Mouse (Mus musculus) cerebellum, postnatal 4 days (tissue): Measurements from ENCODE around the gene Nhlrc3.
A peak's percentile ranks its signal among the peaks of the same experiment; 100 is the strongest.

Experiments
- DNase-seq, 2 experiments: peaks; one replicate each; pipeline ENCODE4 v3.0.0; 2022; ENCODE audit warnings: low spot score in 2 of 2, mixed read lengths in 1 of 2

The Nhlrc3 gene

DNA sequence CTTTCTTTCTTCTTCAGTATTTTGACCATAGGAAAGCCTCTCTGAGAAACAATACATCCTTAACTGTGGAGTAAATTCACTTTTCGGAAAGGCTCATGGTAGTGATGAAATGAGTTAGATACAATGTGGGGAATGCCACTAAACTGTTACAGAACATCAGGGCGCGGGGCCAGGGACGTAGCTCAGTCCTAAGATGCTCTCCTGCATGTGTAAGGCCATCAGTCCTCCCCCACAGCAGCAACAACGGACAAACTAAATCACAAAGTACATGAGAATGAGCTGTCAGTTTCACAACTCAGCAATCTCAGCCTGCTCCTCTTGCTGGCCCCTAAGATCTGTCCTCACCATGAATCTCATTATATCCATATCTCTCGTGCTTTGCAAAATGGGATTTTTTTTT is 8.6 kb downstream of the Nhlrc3 start:
- no peak for DNase-seq

DNA sequence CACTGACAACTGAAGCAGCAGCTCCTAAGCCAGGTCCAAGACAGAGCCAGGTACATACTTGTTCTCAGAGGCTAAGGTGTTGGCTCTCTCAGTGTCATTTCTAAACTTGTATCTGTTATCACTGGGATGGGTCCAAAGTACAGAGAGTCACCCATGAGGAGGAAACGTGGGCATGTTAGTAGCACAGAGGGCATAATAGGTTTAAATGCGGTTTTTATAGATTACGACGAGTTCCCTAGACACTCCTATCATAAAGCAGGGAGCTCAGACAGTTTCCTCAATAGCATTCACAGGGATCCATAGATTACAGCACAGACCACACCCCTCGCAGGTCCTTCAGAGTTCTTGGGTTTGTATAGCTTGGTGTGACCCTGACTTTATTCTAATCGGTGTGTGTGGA is 9.1 kb downstream of the Nhlrc3 start:
- no peak for DNase-seq

DNA sequence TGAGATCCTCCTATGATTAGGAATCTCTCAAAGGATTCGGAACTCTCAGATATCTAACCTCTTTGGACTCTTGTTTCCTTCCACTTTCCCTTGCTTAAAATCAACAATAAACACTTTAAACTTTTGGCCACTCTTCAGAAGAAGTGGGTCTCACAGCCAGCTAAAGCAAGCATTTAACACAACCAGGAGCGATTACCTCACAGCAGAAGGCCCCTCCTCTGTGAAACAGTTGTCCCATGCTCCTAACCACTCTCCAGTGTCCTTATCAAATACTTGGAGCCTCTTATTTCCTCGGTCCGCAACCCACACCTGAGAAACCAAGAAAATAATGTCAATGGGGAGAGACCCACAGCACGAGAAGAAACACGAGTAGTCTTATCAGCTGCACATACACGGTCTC is 9.8 kb downstream of the Nhlrc3 start:
- no peak for DNase-seq

DNA sequence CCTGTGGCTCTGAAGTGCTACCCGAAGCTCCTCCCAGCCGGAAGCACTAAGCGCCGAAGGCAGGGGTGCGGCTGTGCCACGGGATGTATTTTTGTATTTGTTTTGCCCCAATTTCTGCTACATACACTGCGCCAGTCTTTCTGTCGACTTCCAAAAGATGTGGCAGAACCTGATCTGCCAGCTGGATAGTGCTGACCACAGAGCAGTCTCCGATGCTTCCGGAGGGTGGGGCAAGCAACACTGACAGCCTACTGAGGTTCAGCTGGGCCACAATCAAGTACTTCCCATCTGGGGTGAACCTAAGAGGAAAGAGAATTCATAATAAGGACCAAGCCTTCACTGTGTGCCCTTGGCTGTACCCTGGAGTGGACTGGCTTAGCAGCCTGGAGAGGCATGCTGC is 10.8 kb downstream of the Nhlrc3 start:
- no peak for DNase-seq

DNA sequence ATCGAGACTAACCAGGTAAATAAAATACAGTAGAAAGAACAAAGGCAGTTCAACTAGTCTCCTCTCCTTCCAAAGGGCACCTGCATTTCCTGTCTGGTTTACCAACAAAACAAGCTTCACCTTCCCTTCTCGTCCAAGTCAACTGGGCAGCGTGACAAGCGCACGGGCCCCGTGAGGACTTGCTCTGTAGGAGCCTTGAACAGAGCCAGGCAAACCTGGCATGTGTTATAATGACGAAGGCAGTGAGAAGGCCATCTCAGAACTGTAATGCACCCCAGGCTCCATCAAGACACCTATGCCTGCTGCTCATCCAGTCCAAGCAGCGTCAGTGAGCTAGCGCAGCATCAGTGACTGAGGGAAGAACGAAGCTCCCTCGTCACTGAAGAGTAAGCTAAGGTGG is 12.5 kb downstream of the Nhlrc3 start:
- DNase-seq, result no peak

DNA sequence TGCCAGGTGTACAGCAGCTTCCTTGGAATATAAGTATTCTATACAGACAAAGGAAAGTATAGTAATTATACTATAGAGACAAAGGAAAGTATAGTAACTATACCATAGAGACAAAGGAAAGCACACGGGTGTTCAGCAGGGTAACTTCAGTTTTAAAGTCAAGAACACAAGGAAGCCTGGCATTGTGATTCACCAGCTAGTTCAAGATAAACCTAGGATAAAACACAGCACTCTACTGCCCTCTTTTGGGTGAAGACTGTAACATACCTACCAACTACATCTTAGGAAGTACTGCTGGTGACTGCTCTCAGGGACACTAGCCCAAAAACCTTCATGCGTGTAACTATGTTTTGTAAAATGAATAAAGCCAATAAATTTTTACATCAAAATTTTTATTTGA is 14.9 kb downstream of the Nhlrc3 start:
- peak in 1 of 2 experiments; percentile 27 for DNase-seq

DNA sequence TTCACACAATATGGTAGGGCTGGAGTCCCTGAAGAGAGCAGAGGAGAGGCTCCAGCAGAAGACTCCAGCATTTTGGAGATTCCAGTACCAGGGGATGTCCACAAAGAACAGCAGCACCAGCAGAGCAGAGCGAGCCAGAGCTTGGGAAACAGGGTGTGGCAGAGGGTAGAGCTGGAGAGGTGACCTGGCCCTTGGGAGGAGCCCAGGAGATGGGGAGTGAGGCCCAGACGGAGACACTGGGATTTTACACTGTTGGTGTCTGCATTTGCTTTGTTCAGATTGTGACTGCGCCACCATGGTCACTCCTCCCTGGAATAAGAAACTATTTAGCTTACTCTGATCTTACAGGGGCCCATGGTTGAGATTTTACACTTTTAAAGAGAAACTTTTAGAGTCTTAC is 16.3 kb downstream of the Nhlrc3 start:
- DNase-seq, result no peak

DNA sequence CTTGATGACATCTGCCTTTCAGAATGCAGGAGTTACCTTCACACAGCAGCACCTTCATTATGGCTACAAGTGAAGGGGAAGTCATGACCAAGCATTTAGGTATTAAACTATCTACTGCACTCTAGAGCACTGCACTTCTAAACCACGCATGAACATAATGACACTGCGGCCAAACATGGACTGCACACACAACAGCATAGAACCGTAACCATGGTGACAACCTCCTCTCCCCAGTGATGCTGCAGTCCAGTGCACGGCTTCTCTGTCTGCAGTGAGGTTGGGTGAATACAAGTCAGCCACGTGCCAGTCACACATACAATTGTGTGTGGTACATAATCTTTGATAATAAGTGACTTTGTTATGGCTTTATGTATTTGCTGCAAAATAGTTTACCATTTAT is 17.6 kb downstream of the Nhlrc3 start:
- DNase-seq, result no peak

DNA sequence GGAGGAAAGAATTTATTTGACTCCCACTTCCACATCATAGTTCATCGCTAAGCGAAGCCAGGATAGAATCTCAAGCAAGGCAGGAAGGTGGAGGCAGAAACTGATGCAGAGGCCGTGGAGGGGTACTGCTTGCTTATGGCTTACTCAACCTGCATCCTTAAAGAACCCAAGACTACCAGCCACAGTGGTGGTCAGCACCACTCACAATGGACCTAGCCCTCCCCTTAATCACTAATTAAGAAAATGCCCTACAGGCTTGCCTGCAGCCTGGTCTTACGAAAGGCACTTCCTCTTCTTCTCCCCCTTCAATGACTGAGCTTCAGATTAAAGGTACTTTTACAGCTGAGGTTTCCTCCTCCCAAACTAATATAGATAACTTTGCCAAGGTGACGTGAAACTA is 26.6 kb downstream of the Nhlrc3 start:
- DNase-seq, result no peak

DNA sequence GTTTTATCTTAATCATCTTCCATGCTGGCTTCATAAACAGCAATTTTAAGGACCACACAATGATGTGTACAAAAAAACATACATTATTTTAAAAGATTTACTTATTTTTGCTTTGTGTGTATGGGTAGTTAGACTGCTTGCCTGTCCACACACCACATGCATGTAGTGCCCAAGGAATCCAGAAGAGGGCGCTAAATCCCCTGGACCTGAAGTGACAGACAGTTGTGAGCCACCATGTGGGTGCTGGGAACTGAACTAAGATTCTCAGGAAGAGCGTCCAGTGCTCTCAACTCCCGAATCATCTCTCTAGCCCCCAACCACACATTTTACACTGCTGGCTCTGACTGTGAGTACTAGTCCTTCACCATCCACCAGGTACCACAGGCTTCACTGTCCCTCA is 28.5 kb downstream of the Nhlrc3 start:
- DNase-seq, result no peak

DNA sequence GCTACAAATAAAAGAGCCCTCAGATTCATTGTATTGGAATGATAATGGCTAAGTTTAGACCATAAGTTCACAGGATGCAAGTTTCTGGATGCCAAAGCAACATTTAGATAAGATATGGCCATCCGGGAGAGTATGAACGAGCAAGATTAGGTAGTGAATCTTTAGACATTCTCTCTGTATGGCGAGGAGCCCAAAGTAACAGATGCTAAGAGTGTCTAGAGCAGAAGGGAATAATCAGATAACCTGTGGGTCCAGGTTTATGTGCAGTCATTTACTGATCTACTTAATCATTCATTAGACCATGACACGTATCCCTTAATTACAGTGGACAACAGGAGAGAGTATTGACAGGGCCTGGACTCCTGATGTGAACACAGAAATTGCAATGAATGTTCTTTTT is 39.6 kb downstream of the Nhlrc3 start:
- DNase-seq, result no peak

DNA sequence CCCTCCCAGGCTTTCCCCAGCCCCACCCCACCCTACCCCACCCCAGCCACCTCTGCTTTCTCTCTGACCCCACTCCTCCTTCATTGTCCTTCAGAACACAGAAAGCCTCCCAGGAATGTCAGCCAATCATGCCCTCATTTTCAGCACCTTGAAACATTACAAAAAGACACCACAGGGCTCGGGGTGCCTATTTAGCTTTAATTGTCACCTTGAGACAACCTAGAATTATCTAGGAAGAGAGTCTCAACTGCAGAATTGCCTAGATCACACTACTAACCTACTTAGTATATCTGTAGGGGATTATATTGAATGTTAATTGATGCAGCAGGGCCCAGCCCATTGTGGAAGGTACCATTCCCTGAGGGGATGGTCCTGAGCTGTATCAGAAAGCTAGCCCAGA is 40.4 kb downstream of the Nhlrc3 start:
- DNase-seq, result no peak

DNA sequence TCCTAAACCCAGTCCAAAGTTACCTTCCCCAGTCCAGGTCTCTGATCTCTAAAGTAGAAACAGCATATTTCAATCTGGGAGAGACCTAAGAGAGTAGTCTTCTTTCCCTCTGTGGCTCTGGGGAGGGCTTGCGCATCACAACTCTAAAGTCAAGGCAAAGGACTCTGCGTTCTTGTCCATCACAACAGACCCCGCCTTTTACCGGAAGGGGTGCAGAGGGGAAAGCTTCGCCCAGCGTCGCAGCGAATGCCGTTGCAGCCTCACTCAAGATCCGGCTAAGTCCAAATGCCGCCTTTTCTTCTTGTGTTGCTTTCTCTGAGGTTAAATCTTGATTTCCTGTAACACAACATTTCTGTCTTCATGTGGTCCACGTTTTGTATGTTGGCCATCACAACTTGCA is 41.5 kb downstream of the Nhlrc3 start:
- DNase-seq, result no peak

DNA sequence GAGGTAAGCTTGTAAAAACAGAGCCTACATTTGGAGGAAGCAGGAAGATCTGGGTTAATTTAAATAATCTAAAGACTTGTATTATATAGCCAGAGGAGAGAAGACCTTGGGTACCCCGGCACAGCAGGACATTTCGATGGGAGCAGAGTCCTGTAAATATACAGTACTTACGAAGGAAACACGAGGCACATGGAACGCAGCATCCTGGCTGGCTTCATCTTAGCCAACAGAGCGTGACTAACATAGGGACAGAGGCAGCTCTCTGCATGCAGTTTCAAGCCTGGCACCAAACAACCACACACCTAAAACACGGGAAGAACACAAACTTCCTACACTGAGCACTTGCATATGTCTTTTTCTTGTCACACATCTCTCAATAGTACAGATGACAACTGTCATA is 45.4 kb downstream of the Nhlrc3 start:
- DNase-seq, result no peak

DNA sequence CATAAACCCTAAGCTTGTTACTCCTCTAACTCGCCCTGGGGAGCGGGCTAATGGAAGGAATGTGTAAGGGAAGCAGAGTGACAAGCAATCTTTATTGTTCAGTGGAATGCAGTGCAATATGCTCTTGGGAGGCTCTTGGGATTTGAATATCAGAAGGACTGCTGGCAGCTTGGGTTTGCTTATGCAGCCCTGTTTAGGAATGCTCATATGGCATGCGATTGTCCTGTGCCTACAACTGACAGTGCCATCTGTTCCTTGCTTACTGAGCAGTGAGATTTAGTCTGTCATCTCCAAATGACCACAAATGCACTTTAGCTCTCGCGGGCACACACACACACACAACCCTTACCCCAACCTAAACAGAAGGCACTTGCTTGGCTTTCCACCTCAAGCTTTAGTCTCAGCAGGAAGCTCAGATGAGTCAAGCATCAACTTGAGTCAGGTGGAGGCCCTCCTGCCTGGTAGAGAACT is 47.1 kb downstream of the Nhlrc3 start:
- peak in 1 of 2 experiments; percentile 14 for DNase-seq

DNA sequence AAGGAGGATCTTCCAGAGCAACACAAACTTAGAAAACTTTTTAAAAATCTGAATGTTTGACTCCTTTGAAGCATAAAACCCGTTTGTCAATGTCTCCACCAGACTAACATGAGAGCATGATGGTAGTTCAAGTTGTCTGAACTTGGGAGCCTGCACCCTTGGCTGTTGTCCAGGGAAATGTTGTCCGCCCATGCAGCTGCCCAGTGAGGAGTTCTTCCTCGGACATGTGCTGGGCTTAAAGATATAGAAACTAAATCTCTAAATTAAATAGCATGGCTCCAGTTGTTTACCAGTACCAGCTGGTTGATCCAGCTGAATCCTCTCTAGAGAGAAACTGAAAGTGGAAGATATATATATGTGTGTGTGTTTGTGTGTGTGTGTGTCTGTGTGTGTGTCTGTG is 49.2 kb downstream of the Nhlrc3 start:
- DNase-seq, result no peak

DNA sequence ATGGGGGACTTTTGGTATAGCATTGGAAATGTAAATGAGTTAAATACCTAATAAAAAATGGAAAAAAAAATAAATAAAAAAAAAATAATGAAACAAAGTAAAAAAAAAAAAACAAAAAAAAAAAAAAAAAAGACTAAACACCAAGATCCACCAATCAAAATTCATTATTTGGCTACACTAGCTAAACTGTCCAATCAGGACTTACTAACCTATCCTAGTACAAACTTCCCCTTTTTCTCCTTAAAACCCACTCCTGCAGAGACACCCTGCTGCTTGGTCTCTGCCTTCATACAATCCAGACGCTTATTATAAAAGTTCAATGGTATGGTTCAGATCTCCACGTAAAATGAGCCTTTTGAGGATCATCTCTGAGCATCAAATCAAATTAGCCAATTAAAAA is 49.7 kb downstream of the Nhlrc3 start:
- DNase-seq, result no peak

DNA sequence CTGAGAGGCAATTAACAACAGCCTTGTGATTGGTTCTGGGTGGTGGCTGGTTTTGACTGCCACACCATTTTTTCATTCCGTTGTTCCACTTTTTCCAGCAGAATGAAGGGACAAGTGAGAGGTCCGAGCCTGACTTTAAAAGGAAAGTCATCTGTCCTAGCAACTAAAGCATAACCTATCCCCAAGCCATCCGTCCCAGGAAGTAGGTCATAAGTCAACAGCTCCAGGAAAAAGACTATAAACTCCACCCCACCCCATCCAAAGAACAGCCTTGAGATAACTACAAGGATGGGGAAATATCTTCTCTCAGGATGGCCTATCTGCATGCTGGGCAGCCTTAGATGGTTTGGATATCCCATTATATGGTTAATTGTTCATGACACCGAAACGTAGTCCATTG is 50.9 kb downstream of the Nhlrc3 start:
- DNase-seq, result no peak

DNA sequence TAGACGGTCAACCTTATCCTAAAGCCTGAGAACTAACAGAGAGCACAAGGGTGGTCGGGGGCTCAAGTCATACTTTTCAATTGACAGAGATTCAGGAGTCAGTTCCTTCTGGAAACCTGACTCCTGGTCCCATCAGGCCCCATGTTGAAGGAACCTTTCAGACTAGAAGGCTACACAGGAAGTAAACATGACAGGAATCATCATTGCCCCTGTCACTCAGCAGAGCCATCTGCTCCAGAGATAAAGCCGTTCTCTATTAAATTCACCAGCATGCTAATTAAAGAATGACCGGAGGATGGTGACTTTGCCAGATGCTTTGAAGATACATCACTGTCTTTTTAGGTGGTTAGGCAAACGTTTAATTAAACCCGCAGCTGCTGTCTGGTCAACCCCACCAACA is 53.1 kb downstream of the Nhlrc3 start:
- DNase-seq, result no peak

DNA sequence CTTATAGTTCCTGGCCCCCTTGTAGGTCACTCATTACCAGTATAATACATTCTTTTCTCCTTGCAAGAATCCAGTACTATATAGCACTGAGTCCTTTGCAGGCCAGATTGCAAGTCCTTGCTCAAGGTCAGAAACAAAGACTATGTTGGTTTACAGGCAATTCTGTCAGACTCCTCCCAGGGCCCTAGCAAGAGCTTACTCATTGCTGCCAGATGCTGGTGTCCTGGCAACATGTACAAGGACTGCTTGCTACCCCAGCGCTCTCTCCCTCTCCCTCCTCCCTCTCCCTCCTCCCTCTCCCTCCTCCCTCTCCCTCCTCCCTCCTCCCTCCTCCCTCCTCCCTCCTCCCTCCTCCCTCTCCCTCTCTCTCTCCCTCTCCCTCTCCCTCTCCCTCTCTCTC is 56.0 kb downstream of the Nhlrc3 start:
- no peak for DNase-seq
